Mouse (Mus musculus): ENCODE data around the gene Capn2.

DNA sequence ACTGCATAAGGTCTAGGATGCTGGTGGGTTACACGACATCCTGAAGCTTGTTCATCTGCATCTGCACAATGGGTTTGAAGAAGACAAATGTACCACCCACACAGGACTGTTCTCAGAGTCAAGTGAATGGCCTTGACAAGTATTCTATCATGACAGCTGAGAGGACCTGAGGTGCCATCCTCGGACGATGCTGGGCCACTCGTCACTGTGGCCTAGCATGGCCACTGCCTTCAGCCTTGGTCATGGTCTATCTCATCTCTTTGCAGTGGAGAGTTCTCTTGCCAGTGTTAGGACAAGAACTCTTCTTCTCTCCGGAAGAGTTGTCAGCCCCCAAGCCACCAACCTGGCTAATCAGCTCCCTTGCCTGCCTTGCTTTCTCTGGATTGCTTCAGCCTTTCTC lies 3.7 kb downstream of the Capn2 start:
- TF ChIP-seq CTCF (conservative IDR thresholded peaks at IDR 0.05; ENCODE audit: insufficient read depth, insufficient read length, low read depth, low read length) = no peak
- no peak for TF ChIP-seq POLR2A (IDR thresholded peaks at IDR 0.05; ENCODE audit: low read depth, low read length)
